Mouse (Mus musculus) forebrain, postnatal 0 days (tissue): ENCODE measurements around the gene Xpr1. TPM values are rescaled to one million over a fixed set of nuclear protein-coding genes. Genes with fewer than 3 reads are reported as not detected.
"Not testable (repeated sequence)": the region's sequence is repeated elsewhere in the genome, so short reads cannot be mapped to it uniquely, and the experiment has no call there.

ENCODE experiments used
- ATAC-seq: fragments of 200-750 bp; cut with Nextera tagmentation; 2 replicates; pipeline ENCODE4 v1.8.0; 2017; ENCODE audit warnings: mild to moderate bottlenecking, moderate library complexity
- DNase-seq: peaks from one replicate; pipeline ENCODE4 v3.0.0-alpha.2; 2015
- H3K27ac ChIP-seq: fragments of 300-500 bp; sonication (generic); 2 replicates; pipeline ENCODE4 v1.5.1; 2014; ENCODE audit warnings: low read depth, mild to moderate bottlenecking, antibody characterized with exemption, low read length, moderate library complexity, mixed read lengths
- H3K27me3 ChIP-seq: fragments of 300-500 bp; sonication (generic); 2 replicates; pipeline ENCODE4 v1.6.1; 2014; ENCODE audit warnings: mild to moderate bottlenecking, low read length, mixed read lengths; ENCODE audit not compliant: insufficient read depth
- H3K36me3 ChIP-seq: fragments of 300-500 bp; sonication (generic); 2 replicates; pipeline ENCODE4 v1.6.1; 2014; ENCODE audit warnings: mild to moderate bottlenecking, moderate library complexity; ENCODE audit not compliant: insufficient read depth
- H3K4me1 ChIP-seq: fragments of 300-500 bp; sonication (generic); 2 replicates; pipeline ENCODE4 v1.6.1; 2014; ENCODE audit warnings: antibody characterized with exemption; ENCODE audit not compliant: insufficient read depth
- H3K4me2 ChIP-seq: fragments of 300-500 bp; sonication (generic); 2 replicates; pipeline ENCODE4 v1.6.1; 2014; ENCODE audit warnings: low read depth, mild to moderate bottlenecking, moderate library complexity
- H3K4me3 ChIP-seq: fragments of 300-500 bp; sonication (generic); 2 replicates; pipeline ENCODE4 v1.5.1; 2014; ENCODE audit warnings: low read depth, low read length, mixed read lengths
- H3K9ac ChIP-seq: fragments of 300-500 bp; sonication (generic); 2 replicates; pipeline ENCODE4 v1.6.1; 2014; ENCODE audit warnings: mild to moderate bottlenecking
- H3K9me3 ChIP-seq: fragments of 300-500 bp; sonication (generic); 2 replicates; pipeline ENCODE4 v1.6.1; 2016; ENCODE audit warnings: low read length
- CTCF ChIP-seq: sonication (generic); IDR thresholded peaks from 2 replicates; pipeline ENCODE4 v1.5.1; 2016; ENCODE audit warnings: antibody characterized with exemption, control low read depth, low read depth
- WGBS: fragments of 180-500 bp; shearing (Covaris S2); extraction: QIAGEN DNeasy Blood & Tissue Kit; methylation state at CpG from one replicate; pipeline ENCODE4 v1.1.7; 2014; 5-methylcytosine and 5-hydroxymethylcytosine counted together
- polyA plus RNA-seq: library from polyadenylated mRNA; unstranded; fragments of >200 nt; fragmentation: Nextera tagmentation; extraction: Ambion mirVana; gene quantifications from 2 replicates; pipeline ENCODE4 v1.2.1, GENCODE M21; 2015
- total RNA-seq: library from RNA; depleted of rRNA; stranded (reverse); fragments of >200 nt; gene quantifications from 2 replicates; pipeline ENCODE4 v1.2.3, GENCODE M21; 2014

Xpr1 gene
- total and polyA plus RNA-seq, 2 experiments from 2014 or later = 45.3 to 256 TPM

- Histone ChIP-seq H3K4me1 (no peaks in the 10 kb centered on the region), H3K36me3 (peaks cover 41% of the 10 kb centered on the region), H3K4me2 (no peak overlapping the region), H3K27ac (no peak overlapping the region), H3K9ac (no peak overlapping the region), H3K27me3 (no peaks in the 10 kb centered on the region), H3K9me3 (no peaks in the 10 kb centered on the region), H3K4me3 (no peak overlapping the region)
- DNase-seq (no peak), ATAC-seq (no peak)
- TF ChIP-seq CTCF = no peak
- WGBS = 84% methylated on average over 10 of the region's 10 CpGs
Measured at GRCm38 (mm10) chr1:155280306-155280705, 136.9 kb downstream of the Xpr1 start.

DNA sequence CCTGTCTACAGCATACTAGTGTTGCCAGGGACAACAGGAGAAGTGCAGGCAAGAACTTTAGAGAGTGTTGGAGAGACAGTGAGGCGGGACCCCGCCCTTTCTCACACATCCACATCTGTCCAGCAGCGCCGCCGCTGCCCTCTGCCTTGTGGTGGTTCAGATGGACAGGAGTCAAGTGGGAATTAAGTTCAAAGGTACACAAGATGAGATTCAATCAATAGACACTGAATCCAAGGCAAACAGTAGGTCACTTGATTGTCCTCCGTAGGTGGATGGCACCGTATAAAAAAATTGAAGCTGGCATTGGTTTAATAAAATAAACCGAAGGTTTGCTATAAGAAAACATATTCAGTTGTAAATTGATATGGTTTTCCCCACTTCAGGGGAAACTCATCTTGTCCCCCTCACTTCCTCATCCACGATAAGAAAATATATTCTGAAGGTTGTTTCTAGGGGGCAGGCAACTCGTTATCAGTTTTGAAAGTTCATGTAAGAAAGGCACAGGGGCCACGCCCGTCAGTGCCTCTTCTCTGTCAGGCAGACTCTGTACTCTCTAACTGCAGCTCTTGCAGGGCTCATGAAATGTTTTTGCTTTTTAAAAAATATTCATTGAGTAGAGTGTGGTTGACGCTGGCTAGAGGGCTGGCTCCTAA lies 140.7 kb downstream of the Xpr1 start:
- TF ChIP-seq CTCF = no peak

GRCm38 (mm10) chr1:155275793-155276192 lies 141.4 kb downstream of the Xpr1 start:
- H3K4me3 ChIP-seq = no peak overlapping the region
- WGBS = 85% methylated on average over 4 of the region's 4 CpGs
- DNase-seq (no peak), ATAC-seq (no peak)
- no peak for TF ChIP-seq CTCF
- H3K4me1 ChIP-seq = no peaks in the 10 kb centered on the region
- H3K9me3 ChIP-seq = no peaks in the 10 kb centered on the region
- no peak overlapping the region for H3K27ac ChIP-seq
- H3K36me3 ChIP-seq = peaks cover 9% of the 10 kb centered on the region
- no peaks in the 10 kb centered on the region for H3K27me3 ChIP-seq
- H3K9ac ChIP-seq = no peak overlapping the region
- H3K4me2 ChIP-seq = no peak overlapping the region

More for the DNA sequence above, 140.7 kb downstream of the Xpr1 start:
- Histone ChIP-seq H3K27me3 (no peaks in the 10 kb centered on the region), H3K9me3 (no peaks in the 10 kb centered on the region), H3K27ac (no peak overlapping the region), H3K4me2 (no peak overlapping the region), H3K36me3 (peaks cover 12% of the 10 kb centered on the region), H3K4me1 (no peaks in the 10 kb centered on the region), H3K9ac (no peak overlapping the region), H3K4me3 (no peak overlapping the region)
- no peak for ATAC-seq
- no peak for DNase-seq
- WGBS = 82% methylated on average over 13 of the region's 13 CpGs

DNA sequence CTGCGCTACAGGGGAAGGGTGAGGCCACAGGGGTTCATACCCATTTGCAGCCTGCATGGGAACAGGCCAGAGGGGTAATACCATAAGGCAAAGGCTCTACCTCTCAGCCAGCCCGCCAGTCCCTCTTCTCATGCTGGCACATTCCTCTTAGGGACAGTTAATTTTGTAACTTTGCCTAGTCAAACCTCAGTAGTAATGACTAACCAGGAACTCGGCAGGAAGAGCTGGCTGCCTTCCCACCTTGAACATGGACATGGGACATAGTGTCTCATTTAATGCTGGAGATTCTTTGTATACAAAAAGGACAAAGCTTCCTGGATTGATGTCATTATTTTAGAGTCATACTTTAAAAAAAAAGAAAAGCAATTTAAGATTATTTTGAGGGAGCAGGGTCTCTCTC lies 142.2 kb downstream of the Xpr1 start:
- H3K4me2 ChIP-seq = no peak overlapping the region
- H3K9ac ChIP-seq = no peak overlapping the region
- TF ChIP-seq CTCF = no peak
- no peak for ATAC-seq
- no peaks in the 10 kb centered on the region for H3K9me3 ChIP-seq
- no peaks in the 10 kb centered on the region for H3K4me1 ChIP-seq
- WGBS = 78% methylated on average over 3 of the region's 3 CpGs
- H3K4me3 ChIP-seq = no peak overlapping the region
- no peak overlapping the region for H3K27ac ChIP-seq
- peaks cover 1% of the 10 kb centered on the region; the same call in 1 of the 2 replicates for H3K36me3 ChIP-seq
- DNase-seq = no peak
- no peaks in the 10 kb centered on the region for H3K27me3 ChIP-seq

DNA sequence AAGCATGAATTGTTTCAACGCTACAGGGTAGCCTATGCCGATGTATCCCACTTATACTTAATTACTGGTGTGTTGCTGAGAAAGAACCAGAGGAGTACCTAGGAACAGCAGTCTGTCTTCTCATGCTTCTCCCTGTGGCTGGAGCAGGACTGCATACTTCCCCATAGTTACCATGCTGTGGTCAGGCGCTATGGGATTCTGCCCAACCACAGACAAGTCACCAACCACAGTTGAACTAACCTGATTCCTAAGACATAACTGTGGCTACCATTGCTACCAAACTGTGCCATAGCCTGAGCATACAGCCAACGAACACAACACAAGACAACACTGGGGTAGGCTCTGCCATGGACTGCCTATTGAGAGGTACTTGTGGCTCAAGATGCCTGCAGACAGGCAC lies 144.3 kb downstream of the Xpr1 start:
- no peak overlapping the region for H3K27ac ChIP-seq
- ATAC-seq (no peak), DNase-seq (no peak)
- no peak overlapping the region for H3K9ac ChIP-seq
- no peaks in the 10 kb centered on the region for H3K36me3 ChIP-seq
- H3K9me3 ChIP-seq = no peaks in the 10 kb centered on the region
- no peaks in the 10 kb centered on the region for H3K27me3 ChIP-seq
- no peak overlapping the region for H3K4me2 ChIP-seq
- H3K4me1 ChIP-seq = no peaks in the 10 kb centered on the region
- TF ChIP-seq CTCF = no peak
- 95% methylated on average over 4 of the region's 4 CpGs for WGBS
- H3K4me3 ChIP-seq = no peak overlapping the region

DNA sequence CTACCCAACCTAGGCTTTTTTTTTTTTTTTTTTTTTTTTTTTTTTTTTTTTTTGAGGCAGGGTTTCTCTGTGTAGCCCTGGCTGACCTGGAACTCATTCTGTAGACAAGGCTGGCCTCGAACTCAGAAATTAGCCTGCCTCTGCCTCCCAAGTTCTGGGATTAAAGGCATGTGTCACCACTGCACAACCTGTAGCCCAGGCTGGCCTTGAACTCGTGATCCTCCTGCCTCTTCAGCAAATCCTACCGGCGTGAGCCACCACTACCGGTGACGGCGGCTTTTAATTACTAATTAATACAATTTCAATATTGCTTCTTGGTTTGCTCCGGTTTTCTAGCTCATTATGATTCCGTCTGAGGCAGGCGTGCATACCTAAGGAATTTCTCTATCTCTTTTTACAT lies 154.7 kb downstream of the Xpr1 start:
- 93% methylated on average over 10 of the region's 10 CpGs for WGBS
- ATAC-seq, H3K27ac ChIP-seq, H3K9me3 ChIP-seq, H3K4me1 ChIP-seq, H3K4me3 ChIP-seq, H3K36me3 ChIP-seq, H3K9ac ChIP-seq, H3K27me3 ChIP-seq, H3K4me2 ChIP-seq, DNase-seq: not testable (repeated sequence)

DNA sequence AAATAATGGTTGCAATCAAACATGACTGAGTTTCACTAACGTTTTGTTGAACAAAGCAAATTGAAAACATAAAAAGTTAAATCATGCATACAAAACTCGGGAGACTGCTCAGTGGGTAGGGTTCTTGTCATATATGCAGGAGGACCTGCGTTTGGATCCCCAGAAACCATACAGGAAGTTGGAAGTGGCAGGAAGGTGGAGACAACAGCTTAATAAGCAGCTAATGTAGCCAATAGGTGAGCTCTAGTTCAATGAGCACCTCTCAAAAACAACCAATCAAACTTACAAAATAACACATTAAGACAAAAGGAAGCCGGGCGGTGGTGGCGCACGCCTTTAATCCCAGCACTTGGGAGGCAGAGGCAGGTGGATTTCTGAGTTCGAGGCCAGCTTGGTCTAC lies 162.9 kb downstream of the Xpr1 start:
- ATAC-seq (no peak), DNase-seq (no peak)
- no peak overlapping the region for H3K9ac ChIP-seq
- no peaks in the 10 kb centered on the region for H3K4me1 ChIP-seq
- no peak overlapping the region for H3K4me2 ChIP-seq
- 80% methylated on average over 8 of the region's 8 CpGs for WGBS
- no peak overlapping the region for H3K27ac ChIP-seq
- H3K27me3 ChIP-seq = no peaks in the 10 kb centered on the region
- H3K36me3 ChIP-seq = no peaks in the 10 kb centered on the region
- H3K4me3 ChIP-seq = no peak overlapping the region
- H3K9me3 ChIP-seq = no peaks in the 10 kb centered on the region
- no peak for TF ChIP-seq CTCF
